Mouse (Mus musculus): ENCODE results near the gene Chaf1b. TPM values are rescaled to one million over a fixed set of nuclear protein-coding genes. Genes with fewer than 3 reads are reported as not detected.

The Chaf1b gene
- total RNA-seq (2023; ENCODE audit: inconsistent age) = 11.6 to 14.4 TPM (median 12.2 TPM) in 4 replicates

GRCm38 (mm10) chr16:93883423-93884085, at the start of gene Chaf1b:
Chaf1b (plus strand) TSS chr16:93883901.

Other genes with a start within 250 kb of the Chaf1b start
- gene Cbr3, start 200.7 kb upstream of the Chaf1b start, total RNA-seq (2023; ENCODE audit: inconsistent age) = 0.74 TPM in 1 of 4 replicates, not detected in the others
- gene Dop1b, start 172.0 kb upstream of the Chaf1b start, total RNA-seq (2023; ENCODE audit: inconsistent age) = 50.6 to 60.5 TPM (median 53.9 TPM) in 4 replicates
- 123 to 148 TPM (median 130 TPM) in 4 replicates for gene Morc3, start 51.8 kb upstream of the Chaf1b start, total RNA-seq (2023; ENCODE audit: inconsistent age)
- gene Cldn14, start 124.9 kb downstream of the Chaf1b start, total RNA-seq (2023; ENCODE audit: inconsistent age) = not detected in 4 replicates
- not detected in 4 replicates for gene Sim2, start 201.0 kb downstream of the Chaf1b start, total RNA-seq (2023; ENCODE audit: inconsistent age)

Measured in B cell, adult (primary cell).